Mouse (Mus musculus): ENCODE results near the gene Fbxo33. TPM values are rescaled to one million over a fixed set of nuclear protein-coding genes. Genes with fewer than 3 reads are reported as not detected.

The Fbxo33 gene
- polyA plus RNA-seq, 1 experiment from 2014 or later = 10.0 TPM

GRCm38 (mm10) chr12:59188086-59188682 lies 31.3 kb downstream of the Fbxo33 start:
- no peaks in the 10 kb centered on the region for H3K4me1 ChIP-seq (replicated peaks; ENCODE audit: control insufficient read depth, insufficient read depth, low read length)
- DNase-seq (ENCODE audit: low spot score) (no peak), ATAC-seq (replicated peaks; ENCODE audit: low FRiP score, low TSS enrichment, low read depth) (no peak)
- no peaks in the 10 kb centered on the region for H3K27me3 ChIP-seq (replicated peaks; ENCODE audit: control insufficient read depth, insufficient read depth, low read length)
- H3K27ac ChIP-seq (ENCODE audit: low read depth) = no peak overlapping the region
- no peak overlapping the region for H3K4me2 ChIP-seq (ENCODE audit: low read length)
- peaks cover 73% of the 10 kb centered on the region for H3K36me3 ChIP-seq (ENCODE audit: control insufficient read depth, insufficient read depth, low read length)
- no peaks in the 10 kb centered on the region for H3K9me3 ChIP-seq (ENCODE audit: control insufficient read depth, low read length)
- H3K9ac ChIP-seq (ENCODE audit: low read length) = no peak overlapping the region
- no peak overlapping the region for H3K4me3 ChIP-seq (ENCODE audit: low read depth, low read length)
- WGBS = 82% methylated on average over 12 of the region's 12 CpGs

- Histone ChIP-seq H3K27ac (ENCODE audit: low read depth) (no peak overlapping the region), H3K27me3 (replicated peaks; ENCODE audit: control insufficient read depth, insufficient read depth, low read length) (no peaks in the 10 kb centered on the region), H3K4me2 (ENCODE audit: low read length) (no peak overlapping the region), H3K9me3 (ENCODE audit: control insufficient read depth, low read length) (no peaks in the 10 kb centered on the region), H3K36me3 (ENCODE audit: control insufficient read depth, insufficient read depth, low read length) (peaks cover 92% of the 10 kb centered on the region), H3K4me3 (ENCODE audit: low read depth, low read length) (no peak overlapping the region), H3K9ac (ENCODE audit: low read length) (no peak overlapping the region), H3K4me1 (replicated peaks; ENCODE audit: control insufficient read depth, insufficient read depth, low read length) (no peaks in the 10 kb centered on the region)
- DNase-seq (ENCODE audit: low spot score) (no peak), ATAC-seq (replicated peaks; ENCODE audit: low FRiP score, low TSS enrichment, low read depth) (no peak)
- WGBS = 90% methylated on average over 3 of the region's 3 CpGs
Measured at GRCm38 (mm10) chr12:59177814-59178213, 41.7 kb downstream of the Fbxo33 start.

GRCm38 (mm10) chr12:59169935-59170334 lies 49.6 kb downstream of the Fbxo33 start:
- WGBS = 89% methylated on average over 4 of the region's 4 CpGs

GRCm38 (mm10) chr12:59166557-59166956 lies 53.0 kb downstream of the Fbxo33 start:
- no peaks in the 10 kb centered on the region for H3K27me3 ChIP-seq (replicated peaks; ENCODE audit: control insufficient read depth, insufficient read depth, low read length)
- H3K36me3 ChIP-seq (ENCODE audit: control insufficient read depth, insufficient read depth, low read length) = peaks cover 88% of the 10 kb centered on the region
- no peak overlapping the region for H3K4me3 ChIP-seq (ENCODE audit: low read depth, low read length)
- no peak overlapping the region for H3K27ac ChIP-seq (ENCODE audit: low read depth)
- WGBS = 85% methylated on average over 4 of the region's 4 CpGs
- H3K4me1 ChIP-seq (replicated peaks; ENCODE audit: control insufficient read depth, insufficient read depth, low read length) = no peaks in the 10 kb centered on the region
- H3K4me2 ChIP-seq (ENCODE audit: low read length) = no peak overlapping the region
- H3K9me3 ChIP-seq (ENCODE audit: control insufficient read depth, low read length) = no peaks in the 10 kb centered on the region
- DNase-seq (ENCODE audit: low spot score) = no peak
- no peak overlapping the region for H3K9ac ChIP-seq (ENCODE audit: low read length)
- ATAC-seq (replicated peaks; ENCODE audit: low FRiP score, low TSS enrichment, low read depth) = no peak

More at GRCm38 (mm10) chr12:59169935-59170334, 49.6 kb downstream of the Fbxo33 start:
- no peak for DNase-seq (ENCODE audit: low spot score)
- Histone ChIP-seq H3K27me3 (replicated peaks; ENCODE audit: control insufficient read depth, insufficient read depth, low read length) (no peaks in the 10 kb centered on the region), H3K9ac (ENCODE audit: low read length) (no peak overlapping the region), H3K36me3 (ENCODE audit: control insufficient read depth, insufficient read depth, low read length) (peaks cover 70% of the 10 kb centered on the region), H3K27ac (ENCODE audit: low read depth) (no peak overlapping the region), H3K4me1 (replicated peaks; ENCODE audit: control insufficient read depth, insufficient read depth, low read length) (no peaks in the 10 kb centered on the region), H3K9me3 (ENCODE audit: control insufficient read depth, low read length) (no peaks in the 10 kb centered on the region), H3K4me3 (ENCODE audit: low read depth, low read length) (no peak overlapping the region), H3K4me2 (ENCODE audit: low read length) (no peak overlapping the region)
- no peak for ATAC-seq (replicated peaks; ENCODE audit: low FRiP score, low TSS enrichment, low read depth)

GRCm38 (mm10) chr12:59164522-59164921 lies 55.0 kb downstream of the Fbxo33 start:
- no peak overlapping the region for H3K9ac ChIP-seq (ENCODE audit: low read length)
- H3K4me3 ChIP-seq (ENCODE audit: low read depth, low read length) = no peak overlapping the region
- H3K9me3 ChIP-seq (ENCODE audit: control insufficient read depth, low read length) = no peaks in the 10 kb centered on the region
- peaks cover 87% of the 10 kb centered on the region for H3K36me3 ChIP-seq (ENCODE audit: control insufficient read depth, insufficient read depth, low read length)
- WGBS = 91% methylated on average over 6 of the region's 6 CpGs
- no peaks in the 10 kb centered on the region for H3K4me1 ChIP-seq (replicated peaks; ENCODE audit: control insufficient read depth, insufficient read depth, low read length)
- ATAC-seq (replicated peaks; ENCODE audit: low FRiP score, low TSS enrichment, low read depth) = no peak
- H3K27me3 ChIP-seq (replicated peaks; ENCODE audit: control insufficient read depth, insufficient read depth, low read length) = no peaks in the 10 kb centered on the region
- no peak for DNase-seq (ENCODE audit: low spot score)
- H3K27ac ChIP-seq (ENCODE audit: low read depth) = no peak overlapping the region
- no peak overlapping the region for H3K4me2 ChIP-seq (ENCODE audit: low read length)

- Histone ChIP-seq H3K4me3 (ENCODE audit: low read depth, low read length) (no peak overlapping the region), H3K36me3 (ENCODE audit: control insufficient read depth, insufficient read depth, low read length) (peaks cover 89% of the 10 kb centered on the region), H3K9ac (ENCODE audit: low read length) (no peak overlapping the region), H3K27ac (ENCODE audit: low read depth) (no peak overlapping the region), H3K4me1 (replicated peaks; ENCODE audit: control insufficient read depth, insufficient read depth, low read length) (no peaks in the 10 kb centered on the region), H3K9me3 (ENCODE audit: control insufficient read depth, low read length) (no peaks in the 10 kb centered on the region), H3K27me3 (replicated peaks; ENCODE audit: control insufficient read depth, insufficient read depth, low read length) (no peaks in the 10 kb centered on the region), H3K4me2 (ENCODE audit: low read length) (no peak overlapping the region)
- WGBS = 84% methylated on average over 2 of the region's 2 CpGs
- DNase-seq (ENCODE audit: low spot score) (no peak), ATAC-seq (replicated peaks; ENCODE audit: low FRiP score, low TSS enrichment, low read depth) (no peak)
Measured at GRCm38 (mm10) chr12:59162797-59163196, 56.7 kb downstream of the Fbxo33 start.

GRCm38 (mm10) chr12:59161091-59161490 lies 58.4 kb downstream of the Fbxo33 start:
- no peak overlapping the region for H3K4me2 ChIP-seq (ENCODE audit: low read length)
- no peak for DNase-seq (ENCODE audit: low spot score)
- H3K36me3 ChIP-seq (ENCODE audit: control insufficient read depth, insufficient read depth, low read length) = peaks cover 93% of the 10 kb centered on the region
- ATAC-seq (replicated peaks; ENCODE audit: low FRiP score, low TSS enrichment, low read depth) = no peak
- no peak overlapping the region for H3K27ac ChIP-seq (ENCODE audit: low read depth)
- H3K27me3 ChIP-seq (replicated peaks; ENCODE audit: control insufficient read depth, insufficient read depth, low read length) = no peaks in the 10 kb centered on the region
- no peaks in the 10 kb centered on the region for H3K9me3 ChIP-seq (ENCODE audit: control insufficient read depth, low read length)
- no peak overlapping the region for H3K4me3 ChIP-seq (ENCODE audit: low read depth, low read length)
- H3K4me1 ChIP-seq (replicated peaks; ENCODE audit: control insufficient read depth, insufficient read depth, low read length) = no peaks in the 10 kb centered on the region
- H3K9ac ChIP-seq (ENCODE audit: low read length) = no peak overlapping the region
- WGBS = 61% methylated on average over 2 of the region's 2 CpGs

Small RNAs within 50 kb of the gene (microRNA-seq; reads per million reads assigned to microRNA genes)
- gene Gm27284 = not detected

Other genes with a start within 250 kb of the Fbxo33 start
- gene Sec23a, start 207.7 kb downstream of the Fbxo33 start, polyA plus RNA-seq (2014; fragmentation: Nextera tagmentation; extraction: Ambion mirVana) = 70.8 and 75.9 TPM in 2 replicates
- 18.7 and 24.4 TPM in 2 replicates for gene Gemin2, start 206.3 kb downstream of the Fbxo33 start, polyA plus RNA-seq (2014; fragmentation: Nextera tagmentation; extraction: Ambion mirVana)
- 54.1 and 57.0 TPM in 2 replicates for gene Trappc6b, start 158.3 kb downstream of the Fbxo33 start, polyA plus RNA-seq (2014; fragmentation: Nextera tagmentation; extraction: Ambion mirVana)
- 71.3 and 80.0 TPM in 2 replicates for gene Pnn, start 152.8 kb downstream of the Fbxo33 start, polyA plus RNA-seq (2014; fragmentation: Nextera tagmentation; extraction: Ambion mirVana)
- gene Mia2, start 123.9 kb downstream of the Fbxo33 start, polyA plus RNA-seq (2014; fragmentation: Nextera tagmentation; extraction: Ambion mirVana) = 70.9 and 75.2 TPM in 2 replicates

Measured in intestine, embryonic 14.5 days (tissue).